Mouse (Mus musculus) thymus, adult 18-20 months (tissue): ENCODE data around the gene Mas1.
"Not testable (repeated sequence)": the region's sequence is repeated elsewhere in the genome, so short reads cannot be mapped to it uniquely, and the experiment has no call there.

Source experiments
- DNase-seq, 2 experiments: peaks; one replicate each; pipeline ENCODE4 v3.0.0; 2022; ENCODE audit warnings: mixed read lengths in 2 of 2

Gene Mas1

GRCm38 (mm10) chr17:12868043-12868442 is at the start of gene Mas1:
Mas1 (minus strand) TSS chr17:12868143.
- no peak for DNase-seq

GRCm38 (mm10) chr17:12916588-12917380 is 48.8 kb upstream of the Mas1 start:
- DNase-seq = peak in 1 of 2 experiments; percentile 63

GRCm38 (mm10) chr17:12915881-12916583 is 48.1 kb upstream of the Mas1 start, which contains the start of gene Mrpl18:
Mrpl18 (minus strand) TSS chr17:12916345.
- peak; percentile 98 to 99 for DNase-seq

- peak in 1 of 2 experiments; percentile 28 for DNase-seq
Measured at GRCm38 (mm10) chr17:12915488-12915880, 47.5 kb upstream of the Mas1 start, which contains the start of gene Tcp1. Tcp1 (plus strand) TSS chr17:12915701.

- DNase-seq = no peak
Measured at GRCm38 (mm10) chr17:12910391-12910790, 42.4 kb upstream of the Mas1 start.

GRCm38 (mm10) chr17:12909361-12910280 is 41.7 kb upstream of the Mas1 start, which contains the start of gene Pnldc1:
Pnldc1 (minus strand) TSS chr17:12910230.
- DNase-seq = no peak

- no peak for DNase-seq
Measured at GRCm38 (mm10) chr17:12906436-12906835, 38.5 kb upstream of the Mas1 start.

- DNase-seq = no peak
Measured at GRCm38 (mm10) chr17:12905810-12906209, 37.9 kb upstream of the Mas1 start.

- no peak for DNase-seq
Measured at GRCm38 (mm10) chr17:12904349-12904748, 36.4 kb upstream of the Mas1 start.

- no peak for DNase-seq
Measured at GRCm38 (mm10) chr17:12903372-12904333, 35.7 kb upstream of the Mas1 start.

- DNase-seq = no peak
Measured at GRCm38 (mm10) chr17:12902291-12902690, 34.3 kb upstream of the Mas1 start.

GRCm38 (mm10) chr17:12898607-12899006 is 30.7 kb upstream of the Mas1 start:
- DNase-seq = not testable (repeated sequence)

- no peak for DNase-seq
Measured at GRCm38 (mm10) chr17:12897674-12898073, 29.7 kb upstream of the Mas1 start.

- no peak for DNase-seq
Measured at GRCm38 (mm10) chr17:12892033-12892432, 24.1 kb upstream of the Mas1 start.

GRCm38 (mm10) chr17:12891054-12891453 is 23.1 kb upstream of the Mas1 start:
- DNase-seq = no peak

GRCm38 (mm10) chr17:12887021-12887775 is 19.3 kb upstream of the Mas1 start:
- no peak for DNase-seq

GRCm38 (mm10) chr17:12886620-12887019 is 18.7 kb upstream of the Mas1 start:
- DNase-seq = no peak

GRCm38 (mm10) chr17:12881216-12881615 is 13.3 kb upstream of the Mas1 start:
- DNase-seq = no peak

- DNase-seq = peak; percentile 46 to 63
Measured at GRCm38 (mm10) chr17:12880178-12880577, 12.2 kb upstream of the Mas1 start.

GRCm38 (mm10) chr17:12875734-12876133 is 7.8 kb upstream of the Mas1 start, which contains the start of gene Mrgprh:
Mrgprh (plus strand) TSS chr17:12876034.
- DNase-seq = no peak
